Mouse (Mus musculus): Measurements from ENCODE around the gene Tprgl. TPM values are rescaled to one million over a fixed set of nuclear protein-coding genes. Genes with fewer than 3 reads are reported as not detected.
A peak's percentile ranks its signal among the peaks of the same experiment; 100 is the strongest.

Gene Tprgl
- total RNA-seq, 2 experiments from 2014 or later, result 171 to 177 TPM

DNA sequence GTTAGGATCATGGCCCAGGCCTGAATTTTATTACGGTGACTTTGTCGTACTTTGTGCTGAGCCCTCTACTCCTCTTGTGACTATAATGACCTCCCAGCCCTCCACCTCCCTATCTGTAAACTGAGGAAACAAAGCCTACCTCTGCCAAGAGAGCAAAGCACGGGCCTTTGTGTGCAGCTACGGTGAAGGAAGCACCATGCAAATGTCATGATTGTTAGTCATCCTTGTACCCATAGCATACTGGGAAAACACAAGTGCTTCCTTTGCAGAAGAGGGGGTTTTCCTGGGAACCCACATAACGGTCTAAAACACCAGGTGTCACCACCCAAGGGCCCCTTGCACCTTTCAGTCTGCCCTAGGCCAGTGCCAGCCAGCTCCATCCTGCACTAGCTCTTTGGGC, 35.3 kb downstream of the Tprgl start:
- DNase-seq (ENCODE audit: low spot score in 2 of 2), result no peak
- Histone ChIP-seq H3K27ac (no peak overlapping the region), H3K4me3 (no peak overlapping the region)
- no peak for TF ChIP-seq CTCF (conservative IDR thresholded peaks at IDR 0.05)

DNA sequence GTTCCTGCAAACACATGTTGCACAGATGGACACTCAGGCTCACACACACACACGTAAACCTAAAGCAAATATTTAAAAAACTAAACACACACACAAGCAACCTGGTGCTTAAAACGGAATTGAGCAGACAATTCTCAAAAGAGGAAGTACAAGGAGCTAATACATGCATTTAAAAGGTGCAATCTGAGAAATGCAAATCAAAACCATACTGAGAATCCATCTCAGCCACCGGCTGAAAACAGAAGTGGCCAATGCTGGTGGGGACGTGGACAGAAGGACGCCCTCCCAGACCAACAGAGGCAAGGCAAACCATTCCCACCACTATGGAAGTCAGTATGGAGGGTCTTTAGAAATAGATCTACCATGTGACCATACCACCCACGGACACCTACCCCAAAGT, 36.9 kb downstream of the Tprgl start:
- no peak overlapping the region for H3K27ac ChIP-seq
- no peak overlapping the region for H3K4me3 ChIP-seq
- DNase-seq (ENCODE audit: low spot score in 2 of 2), result no peak
- no peak for TF ChIP-seq CTCF (conservative IDR thresholded peaks at IDR 0.05)

- no peak for DNase-seq (ENCODE audit: low spot score in 2 of 2)
- TF ChIP-seq CTCF (conservative IDR thresholded peaks at IDR 0.05), result no peak
- H3K4me3 ChIP-seq, result no peak overlapping the region
- no peak overlapping the region for H3K27ac ChIP-seq
These were observed 38.1 kb downstream of the Tprgl start for GRCm38 (mm10) chr4:154122374-154122773.

DNA sequence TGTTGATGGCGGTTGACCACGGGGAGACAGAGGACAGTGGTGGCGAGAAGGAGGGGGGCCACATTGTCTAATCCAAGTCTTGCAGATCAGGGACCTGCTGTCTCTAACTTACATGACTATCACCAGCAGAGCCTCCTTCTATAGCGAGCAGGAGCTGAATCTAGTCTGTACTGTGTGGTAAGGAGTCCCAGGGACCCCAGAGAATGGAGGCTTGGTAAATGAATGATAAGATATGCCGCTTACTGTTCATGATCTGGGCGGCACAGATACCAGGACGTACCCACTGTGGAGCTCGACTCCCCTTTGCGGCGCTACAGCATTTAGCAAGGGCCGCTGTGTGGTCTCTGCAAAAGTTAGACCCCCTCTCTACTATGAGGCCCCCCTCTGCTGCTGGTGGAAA, 38.7 kb downstream of the Tprgl start:
- no peak overlapping the region for H3K4me3 ChIP-seq
- no peak for TF ChIP-seq CTCF (conservative IDR thresholded peaks at IDR 0.05)
- H3K27ac ChIP-seq, result no peak overlapping the region
- DNase-seq (ENCODE audit: low spot score in 2 of 2), result no peak

- Histone ChIP-seq H3K27ac (no peak overlapping the region), H3K4me3 (no peak overlapping the region)
- no peak for TF ChIP-seq CTCF (conservative IDR thresholded peaks at IDR 0.05)
- no peak for DNase-seq (ENCODE audit: low spot score in 2 of 2)
These were observed 41.3 kb downstream of the Tprgl start for GRCm38 (mm10) chr4:154119208-154119607.

GRCm38 (mm10) chr4:154118782-154119181, 41.7 kb downstream of the Tprgl start:
- no peak overlapping the region for H3K27ac ChIP-seq
- no peak for DNase-seq (ENCODE audit: low spot score in 2 of 2)
- TF ChIP-seq CTCF (conservative IDR thresholded peaks at IDR 0.05), result no peak
- no peak overlapping the region for H3K4me3 ChIP-seq

GRCm38 (mm10) chr4:154116421-154116820, 44.0 kb downstream of the Tprgl start:
- H3K27ac ChIP-seq, result no peak overlapping the region
- no peak for DNase-seq (ENCODE audit: low spot score in 2 of 2)
- no peak overlapping the region for H3K4me3 ChIP-seq
- no peak for TF ChIP-seq CTCF (conservative IDR thresholded peaks at IDR 0.05)

- Histone ChIP-seq H3K27ac (no peak overlapping the region), H3K4me3 (peak overlapping the region; percentile 13; the same call in 1 of the 2 replicates)
- DNase-seq (ENCODE audit: low spot score in 2 of 2), result no peak
- TF ChIP-seq CTCF (conservative IDR thresholded peaks at IDR 0.05), result no peak
These were observed 50.6 kb downstream of the Tprgl start for GRCm38 (mm10) chr4:154109850-154110243.

- Histone ChIP-seq H3K27ac (peak overlapping the region; percentile 43; the same call in 1 of the 2 replicates), H3K4me3 (peak overlapping the region; percentile 13; the same call in 1 of the 2 replicates)
- peak; percentile 38 to 49 for DNase-seq (ENCODE audit: low spot score in 2 of 2)
- no peak for TF ChIP-seq CTCF (conservative IDR thresholded peaks at IDR 0.05)
These were observed 51.1 kb downstream of the Tprgl start for GRCm38 (mm10) chr4:154109216-154109849.

Other genes starting within 250 kb of the Tprgl start
- gene A430005L14Rik, start 203.4 kb downstream of the Tprgl start, total RNA-seq (2021), result 10 to 100 TPM; 25.5 to 28.8 TPM
- 10 to 100 TPM; 17.2 to 18.3 TPM for gene Dffb, start 185.5 kb downstream of the Tprgl start, total RNA-seq (2021)
- 10 to 100 TPM; 31.6 to 34.8 TPM for gene Cep104, start 185.5 kb downstream of the Tprgl start, total RNA-seq (2021)
- gene Lrrc47, start 148.9 kb downstream of the Tprgl start, total RNA-seq (2021), result 10 to 100 TPM; 65.4 to 70.3 TPM
- 1 to 10 TPM; 6.3 to 7.8 TPM for gene Smim1, start 134.4 kb downstream of the Tprgl start, total RNA-seq (2021)
- 1 to 10 TPM; 1.2 to 1.4 TPM for gene Ccdc27, start 118.0 kb downstream of the Tprgl start, total RNA-seq (2021)
- 1 to 10 TPM; 3.3 to 3.6 TPM for gene Trp73, start 20.5 kb downstream of the Tprgl start, total RNA-seq (2021)
- gene Wrap73, start 18.3 kb downstream of the Tprgl start, total RNA-seq (2021), result 10 to 100 TPM; 32.4 to 33.3 TPM
- 1 to 10 TPM; 3.9 to 5.5 TPM for gene Megf6, start 10.1 kb upstream of the Tprgl start, total RNA-seq (2021)
- gene Arhgef16, start 141.0 kb upstream of the Tprgl start, total RNA-seq (2021), result under 1 TPM; 0.18 to 0.42 TPM
- gene B230104I21Rik, start 175.5 kb upstream of the Tprgl start, total RNA-seq (2021), result under 1 TPM in 1 of 2 experiments, not detected in 1; 0.56 TPM